Mouse (Mus musculus) thymus, adult 2 months (tissue): ENCODE results near the gene Creb5.

Experiments
- CTCF ChIP-seq: fragments of 200-500 bp; IDR thresholded peaks from 2 replicates; pipeline ENCODE4 v1.5.1; 2012; ENCODE audit warnings: mild to moderate bottlenecking, control low read depth, low read length, moderate library complexity, borderline replicate concordance; ENCODE audit not compliant: control insufficient read depth, poor library complexity, insufficient read depth; ENCODE audit errors: extremely low read depth
- POLR2A ChIP-seq: fragments of 200-500 bp; IDR thresholded peaks from 2 replicates; pipeline ENCODE4 v1.6.1; 2012; ENCODE audit warnings: mild to moderate bottlenecking, low read length, control low read depth, moderate library complexity; ENCODE audit not compliant: control insufficient read depth, poor library complexity, insufficient read depth; ENCODE audit errors: extremely low read depth

GRCm38 (mm10) chr6:53603695-53604094 is 316.6 kb downstream of the Creb5 start:
- TF ChIP-seq POLR2A (no peak), CTCF (no peak)
